Mouse (Mus musculus) cerebellum, adult 8-10 months (tissue): ENCODE data around the gene Cmya5.
"Not testable (repeated sequence)": the region's sequence is repeated elsewhere in the genome, so short reads cannot be mapped to it uniquely, and the experiment has no call there.

Experiments
- DNase-seq: peaks from one replicate; pipeline ENCODE4 v3.0.0; 2022

The Cmya5 gene

GRCm38 (mm10) chr13:93102340-93103090, 42.0 kb downstream of the Cmya5 start:
- DNase-seq: no peak

GRCm38 (mm10) chr13:93098596-93098995, 45.9 kb downstream of the Cmya5 start:
- no peak for DNase-seq

- no peak for DNase-seq
These were observed 47.9 kb downstream of the Cmya5 start for GRCm38 (mm10) chr13:93096643-93097042.

GRCm38 (mm10) chr13:93095097-93095791, 49.3 kb downstream of the Cmya5 start:
- no peak for DNase-seq

- DNase-seq: peak; percentile 42
These were observed 50.2 kb downstream of the Cmya5 start for GRCm38 (mm10) chr13:93094204-93094935.

GRCm38 (mm10) chr13:93093697-93094096, 50.8 kb downstream of the Cmya5 start:
- no peak for DNase-seq

- DNase-seq: no peak
These were observed 51.6 kb downstream of the Cmya5 start for GRCm38 (mm10) chr13:93092916-93093429.

GRCm38 (mm10) chr13:93091866-93092455, 52.6 kb downstream of the Cmya5 start:
- no peak for DNase-seq

- no peak for DNase-seq
These were observed 53.3 kb downstream of the Cmya5 start for GRCm38 (mm10) chr13:93091176-93091575.

GRCm38 (mm10) chr13:93089481-93089880, 55.0 kb downstream of the Cmya5 start:
- DNase-seq: no peak

GRCm38 (mm10) chr13:93085711-93086110, 58.8 kb downstream of the Cmya5 start:
- DNase-seq: no peak

GRCm38 (mm10) chr13:93082324-93082723, 62.2 kb downstream of the Cmya5 start:
- not testable (repeated sequence) for DNase-seq

GRCm38 (mm10) chr13:93080859-93081258, 63.7 kb downstream of the Cmya5 start:
- DNase-seq: no peak

GRCm38 (mm10) chr13:93074147-93074641, 70.3 kb downstream of the Cmya5 start:
- DNase-seq: no peak

GRCm38 (mm10) chr13:93073595-93073994, 70.9 kb downstream of the Cmya5 start:
- DNase-seq: no peak

GRCm38 (mm10) chr13:93072871-93073411, 71.6 kb downstream of the Cmya5 start:
- no peak for DNase-seq

GRCm38 (mm10) chr13:93070406-93070805, 74.1 kb downstream of the Cmya5 start:
- no peak for DNase-seq

- DNase-seq: no peak
These were observed 75.0 kb downstream of the Cmya5 start for GRCm38 (mm10) chr13:93069481-93069880.

GRCm38 (mm10) chr13:93068353-93068752, 76.2 kb downstream of the Cmya5 start:
- DNase-seq: no peak

- DNase-seq: peak; percentile 14
These were observed 81.5 kb downstream of the Cmya5 start for GRCm38 (mm10) chr13:93062860-93063636.

GRCm38 (mm10) chr13:93061311-93061710, 83.2 kb downstream of the Cmya5 start:
- DNase-seq: no peak

- DNase-seq: no peak
These were observed 84.1 kb downstream of the Cmya5 start for GRCm38 (mm10) chr13:93060437-93060836.
